Mouse (Mus musculus): ENCODE measurements at regions not wholly inside any gene's neighbourhood (a gene's known extent, or its start where the extent isn't known, plus 50 kb on each side); places are given as distances from the start of the nearest gene placed in this dataset.
"Not testable (repeated sequence)": the region's sequence is repeated elsewhere in the genome, so short reads cannot be mapped to it uniquely, and the experiment has no call there.

DNA sequence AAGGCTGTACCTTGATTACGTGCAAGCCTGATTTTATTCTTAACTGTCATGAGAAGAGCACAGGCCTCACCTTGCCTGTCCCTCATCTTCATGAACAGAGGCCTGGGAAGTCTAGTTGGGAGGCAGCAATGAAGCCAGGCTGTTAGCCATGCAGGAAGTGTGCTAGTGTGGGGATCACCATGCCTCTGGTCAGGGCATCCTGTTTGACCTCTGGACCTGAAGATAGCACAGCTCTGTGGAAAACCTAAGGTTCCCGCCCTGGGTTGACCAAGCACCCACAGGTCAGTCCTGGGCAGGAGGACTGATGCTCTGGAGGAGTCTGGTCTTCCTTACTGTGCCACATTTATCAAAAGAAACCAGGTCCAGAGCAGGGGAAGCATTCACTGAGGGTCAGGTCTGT, 157.6 kb downstream of the Gm906 start:
- no peak for DNase-seq (ENCODE audit: low read depth)

DNA sequence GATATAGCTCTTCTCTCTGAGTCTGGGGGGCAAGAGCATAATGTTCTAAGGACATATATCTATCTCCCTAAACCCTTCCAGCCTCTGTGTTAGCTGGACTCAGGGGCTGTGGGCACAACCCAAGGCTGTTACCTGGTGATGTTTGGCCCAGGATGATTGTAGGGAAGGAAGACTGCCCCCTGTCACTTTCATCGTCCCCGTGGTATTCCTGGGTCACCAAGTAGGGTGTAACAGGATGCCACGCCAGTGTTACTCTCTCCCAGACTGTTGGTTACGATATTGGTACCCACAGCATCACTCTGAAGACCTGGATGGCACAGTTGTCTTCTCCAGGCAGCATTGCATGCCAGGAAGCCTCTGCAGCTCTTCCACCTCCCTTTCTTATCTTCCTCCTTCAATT, 185.3 kb downstream of the Gm906 start:
- no peak for DNase-seq (ENCODE audit: low read depth)

DNA sequence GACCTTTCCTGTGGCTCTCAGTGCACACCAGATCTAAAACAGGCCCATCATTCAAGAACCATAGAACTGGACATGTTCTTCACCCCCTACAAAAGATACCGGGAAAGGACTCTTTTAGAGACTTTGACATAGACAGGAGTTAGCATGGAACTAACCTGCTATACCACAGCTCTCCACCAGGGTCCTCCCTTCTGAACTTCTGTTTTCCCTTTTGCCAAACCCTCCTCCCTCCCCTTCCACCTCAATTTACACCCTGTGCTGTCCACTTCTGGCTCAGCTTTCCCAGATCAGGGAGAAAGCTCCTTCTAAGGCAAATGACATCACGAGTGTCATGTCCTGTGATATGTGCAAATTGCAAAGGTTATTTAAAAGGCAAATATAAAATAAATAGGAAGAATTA, 185.7 kb downstream of the Gm906 start:
- not testable (repeated sequence) for DNase-seq (ENCODE audit: low read depth)

DNA sequence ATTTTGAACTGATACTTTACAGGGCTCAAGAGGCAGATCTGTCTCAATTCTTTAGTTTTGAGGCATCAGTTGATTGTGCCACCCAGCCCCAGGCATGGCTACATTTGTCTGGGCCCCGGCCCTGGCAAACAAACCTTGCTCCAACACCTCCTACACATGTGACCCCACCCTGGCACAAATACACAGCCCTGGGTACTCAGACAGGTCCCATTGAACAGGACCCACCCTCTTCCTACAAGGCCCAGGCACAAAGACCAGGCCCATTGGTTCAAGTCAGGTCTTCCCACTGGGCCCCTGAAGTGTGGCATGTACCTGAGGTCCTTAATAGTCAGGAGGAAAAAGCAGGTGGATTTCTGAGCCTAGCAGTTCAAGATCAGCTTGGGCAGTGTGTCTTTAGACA, 190.4 kb downstream of the Gm906 start:
- not testable (repeated sequence) for DNase-seq (ENCODE audit: low read depth)

DNA sequence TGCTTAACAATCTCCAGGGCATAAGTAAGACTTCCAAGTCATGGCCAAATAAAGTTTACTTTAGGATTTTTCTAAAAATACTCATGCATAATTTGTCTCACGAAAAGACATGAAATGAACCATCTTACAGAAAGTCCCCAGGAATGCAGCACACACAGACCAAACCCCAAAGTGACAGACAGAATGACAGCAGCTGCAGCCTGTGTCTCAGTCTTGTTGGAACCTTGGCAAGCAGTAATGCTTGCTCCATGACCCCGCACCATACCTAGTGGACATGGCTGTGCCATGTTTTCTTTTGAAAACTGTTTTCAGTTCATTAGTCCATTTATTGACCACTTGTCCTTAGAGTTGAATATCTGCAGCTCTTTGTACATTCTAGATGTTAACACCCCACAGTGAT, 191.1 kb downstream of the Gm906 start:
- not testable (repeated sequence) for DNase-seq (ENCODE audit: low read depth)

DNA sequence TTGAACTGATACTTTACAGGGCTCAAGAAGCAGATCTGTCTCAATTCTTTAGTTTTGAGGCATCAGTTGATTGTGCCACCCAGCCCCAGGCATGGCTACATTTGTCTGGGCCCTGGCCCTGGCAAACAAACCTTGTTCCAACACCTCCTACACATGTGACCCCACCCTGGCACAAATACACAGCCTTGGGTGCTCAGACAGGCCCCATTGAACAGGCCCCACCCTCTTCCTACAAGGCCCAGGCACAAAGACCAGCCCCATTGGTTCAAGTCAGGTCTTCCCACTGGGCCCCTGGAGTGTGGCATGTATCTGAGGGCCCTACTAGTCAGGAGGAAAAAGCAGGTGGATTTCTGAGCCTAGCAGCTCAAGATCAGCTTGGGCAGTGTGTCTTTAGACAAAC, 198.4 kb downstream of the Gm906 start:
- DNase-seq (ENCODE audit: low read depth) = not testable (repeated sequence)

DNA sequence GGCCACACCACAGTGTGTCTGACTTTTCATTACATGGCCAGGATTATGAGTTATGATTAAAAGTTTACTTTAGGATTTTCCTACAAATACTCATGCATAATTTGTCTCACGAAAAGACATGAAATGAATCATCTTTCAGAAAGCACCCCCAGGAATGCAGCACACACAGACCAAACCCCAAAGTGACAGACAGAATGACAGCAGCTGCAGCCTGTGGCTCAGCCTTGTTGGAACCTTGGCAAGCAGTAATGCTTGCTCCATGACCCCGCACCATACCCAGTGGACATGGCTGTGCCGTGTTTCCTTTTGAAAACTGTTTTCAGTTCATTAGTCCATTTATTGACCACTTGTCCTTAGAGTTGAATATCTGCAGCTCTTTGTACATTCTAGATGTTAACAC, 199.0 kb downstream of the Gm906 start:
- not testable (repeated sequence) for DNase-seq (ENCODE audit: low read depth)

DNA sequence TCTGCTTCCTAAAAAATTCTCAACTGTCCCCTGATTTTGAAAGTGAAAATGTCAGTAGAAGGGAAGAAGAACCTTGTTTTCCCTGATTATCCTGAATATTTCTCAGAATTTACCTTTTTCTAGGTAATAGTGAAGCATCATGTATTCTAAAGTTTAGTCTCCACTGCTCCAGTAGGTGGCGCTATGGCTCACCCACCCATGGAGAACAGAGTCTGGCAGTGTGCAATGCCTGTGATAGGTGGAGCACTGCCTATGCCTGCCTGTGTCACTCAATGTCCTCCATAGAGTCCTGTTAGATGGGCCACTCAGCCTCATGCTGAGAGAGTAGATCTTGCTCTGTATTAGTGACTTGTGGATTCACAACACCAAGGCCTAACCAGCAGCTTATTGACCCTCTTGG, 218.4 kb downstream of the Gm906 start:
- no peak for DNase-seq (ENCODE audit: low read depth)

DNA sequence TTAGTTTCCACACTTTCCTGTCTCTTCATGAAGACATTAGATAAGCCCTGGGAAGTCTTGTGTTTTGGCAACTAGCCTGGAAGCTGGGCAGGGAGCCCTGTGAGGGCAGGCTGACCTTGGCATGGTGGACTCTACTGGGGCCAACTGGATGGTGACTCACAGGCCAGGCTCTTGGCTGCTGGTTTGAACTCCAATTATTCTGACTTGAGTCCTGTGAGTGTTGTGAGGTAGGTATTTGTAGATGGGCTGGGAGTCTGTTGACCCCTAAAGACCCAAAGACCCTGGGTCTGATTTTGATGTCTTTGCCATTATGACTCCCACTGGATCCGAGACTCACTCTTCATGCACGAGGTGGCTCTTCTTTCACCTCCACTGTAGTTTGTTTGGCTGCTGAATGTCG, 208.9 kb upstream of the Gm30302 start:
- DNase-seq (ENCODE audit: low read depth) = not testable (repeated sequence)

DNA sequence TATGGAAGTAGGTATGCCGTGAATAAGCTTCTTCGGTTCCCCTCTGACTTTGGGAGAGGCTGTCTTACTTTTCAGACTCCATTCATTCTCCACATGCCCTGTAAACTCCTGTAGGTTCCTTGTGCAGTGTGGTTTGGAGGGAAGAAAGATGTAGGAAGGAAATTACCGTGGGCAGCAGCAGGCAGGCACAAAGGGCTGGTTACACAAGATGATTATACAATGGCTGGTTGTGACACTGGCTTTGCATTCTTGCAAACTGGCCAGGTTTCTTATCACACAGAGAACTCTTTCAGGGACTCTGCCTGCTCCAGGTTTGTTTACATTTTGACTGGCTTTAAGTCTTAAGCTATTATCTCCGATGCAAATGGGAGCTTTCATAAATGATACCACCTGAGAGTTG, 167.3 kb upstream of the Gm30302 start:
- DNase-seq (ENCODE audit: low read depth) = peak; percentile 36

DNA sequence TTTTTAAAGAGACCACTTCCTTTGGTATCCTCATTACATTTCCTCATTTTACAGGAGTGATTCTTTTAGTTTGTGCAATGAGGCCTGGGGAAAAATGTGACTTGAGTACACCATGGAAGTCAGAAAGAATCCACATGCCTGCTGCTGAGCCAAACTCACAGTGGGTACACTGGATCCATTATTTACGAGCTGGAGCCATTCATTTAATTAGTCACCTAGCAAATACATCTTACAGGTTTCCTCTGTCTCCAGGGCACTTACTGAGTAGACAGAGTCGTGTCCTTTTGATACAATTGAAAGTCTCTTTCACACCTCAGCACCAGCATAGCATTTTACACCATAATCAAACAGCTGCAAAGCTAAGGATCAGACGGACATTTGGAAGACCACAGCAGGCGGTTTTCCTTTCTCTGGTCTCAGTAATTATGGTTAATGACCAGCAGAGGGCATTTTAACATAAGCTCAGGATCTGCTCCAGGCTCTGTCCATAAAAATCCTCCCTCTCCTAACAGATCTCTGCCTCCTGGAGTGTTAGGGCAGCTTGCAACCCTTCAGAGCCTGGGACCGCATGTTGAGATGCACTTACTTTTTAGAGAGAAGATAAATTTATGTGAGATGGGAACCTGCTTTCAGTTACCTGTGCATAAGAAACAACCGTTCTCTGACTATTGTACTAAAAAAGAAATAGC, 159.3 kb upstream of the Gm30302 start:
- DNase-seq (ENCODE audit: low read depth) = not testable (repeated sequence)

DNA sequence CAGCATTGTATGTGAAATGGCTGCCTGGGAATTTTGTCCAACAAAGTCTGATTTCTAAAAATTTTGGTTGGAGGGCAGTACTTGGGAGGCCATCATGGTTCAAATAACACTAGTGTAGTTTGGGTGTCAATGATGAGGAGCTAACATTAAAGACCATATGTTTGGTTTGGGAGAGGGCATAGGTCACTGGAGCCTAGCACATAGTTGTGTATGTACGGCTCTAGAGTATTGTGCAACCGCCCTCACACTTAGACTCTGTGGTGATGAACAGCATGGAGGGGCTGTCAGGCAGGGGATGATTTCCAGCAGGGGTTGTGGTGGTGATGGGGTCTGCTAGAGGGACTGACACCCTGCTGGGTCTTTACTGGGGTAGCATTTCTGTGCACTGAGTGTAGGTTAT, 117.0 kb upstream of the Gm30302 start:
- no peak for DNase-seq (ENCODE audit: low read depth)
